Comparison of ENCODE assay signal across 17 mouse cellular contexts in the genomic region with DNA sequence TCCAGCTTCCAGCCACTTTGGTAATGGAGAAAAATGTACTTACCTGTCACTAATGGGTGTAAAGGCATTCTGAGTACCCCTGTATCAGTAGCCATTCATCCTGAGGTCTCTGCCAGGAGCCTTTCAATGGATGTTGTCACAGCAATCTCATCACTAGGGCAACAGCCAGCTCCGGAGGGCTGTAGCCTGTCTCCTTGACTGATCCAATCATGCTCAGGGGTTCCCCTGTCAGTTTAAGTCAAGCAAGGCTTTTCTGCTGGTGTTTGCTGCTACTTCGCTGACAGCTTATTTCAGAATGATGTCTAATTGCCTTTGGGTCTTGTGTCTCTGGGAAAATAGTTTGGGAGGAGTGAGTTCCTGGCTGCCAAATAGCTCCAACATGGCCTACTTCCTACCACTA.
"Had no signal": no experiment of that assay in that cellular context is flagged by ENCODE, and none has a peak within 500 bp of the region (broad histone marks: within the 10 kb centered on the region; RNA-seq: fewer than 3 reads in every experiment).

No protein-coding gene starts in this region.

- ATAC-seq: intestine, embryonic 15.5 days; liver, embryonic 12.5 days had no signal

- DNase-seq: kidney, adult 11 months; kidney, adult 9 months; kidney, postnatal 14 days; kidney, postnatal 4 days; liver; lung, adult 18-20 months; lung, postnatal 14 days; lung, postnatal 4 days; thymus, adult 18-20 months; thymus, postnatal 36 days had no signal

- H3K4me3 ChIP-seq: intestine, embryonic 15.5 days; limb, embryonic 10.5 days; limb, embryonic 13.5 days; liver, embryonic 12.5 days; liver, embryonic 15.5 days; neural tube, embryonic 12.5 days; neural tube, embryonic 15.5 days had no signal

- H3K9me3 ChIP-seq: intestine, embryonic 15.5 days; limb, embryonic 10.5 days; limb, embryonic 13.5 days; liver, embryonic 12.5 days; liver, embryonic 15.5 days; neural tube, embryonic 12.5 days; neural tube, embryonic 15.5 days had no signal

- H3K27me3 ChIP-seq: intestine, embryonic 15.5 days; limb, embryonic 13.5 days; liver, embryonic 12.5 days; liver, embryonic 15.5 days; neural tube, embryonic 12.5 days; neural tube, embryonic 15.5 days had no signal

- H3K4me2 ChIP-seq: intestine, embryonic 15.5 days; limb, embryonic 13.5 days; liver, embryonic 12.5 days; liver, embryonic 15.5 days; neural tube, embryonic 12.5 days; neural tube, embryonic 15.5 days had no signal

- H3K27ac ChIP-seq: intestine, embryonic 15.5 days; limb, embryonic 10.5 days; limb, embryonic 13.5 days; liver, embryonic 12.5 days; liver, embryonic 15.5 days; neural tube, embryonic 12.5 days; neural tube, embryonic 15.5 days had no signal

- H3K4me1 ChIP-seq: intestine, embryonic 15.5 days; limb, embryonic 10.5 days; limb, embryonic 13.5 days; liver, embryonic 12.5 days; liver, embryonic 15.5 days; neural tube, embryonic 12.5 days; neural tube, embryonic 15.5 days had no signal

- H3K36me3 ChIP-seq: intestine, embryonic 15.5 days; limb, embryonic 10.5 days; limb, embryonic 13.5 days; liver, embryonic 12.5 days; liver, embryonic 15.5 days; neural tube, embryonic 12.5 days; neural tube, embryonic 15.5 days had no signal

- H3K9ac ChIP-seq: intestine, embryonic 15.5 days; limb, embryonic 13.5 days; liver, embryonic 12.5 days; liver, embryonic 15.5 days; neural tube, embryonic 12.5 days; neural tube, embryonic 15.5 days had no signal
